Mouse (Mus musculus): ENCODE data around the gene Cep72.
"Not testable (repeated sequence)": the region's sequence is repeated elsewhere in the genome, so short reads cannot be mapped to it uniquely, and the experiment has no call there.

Cep72 gene

DNA sequence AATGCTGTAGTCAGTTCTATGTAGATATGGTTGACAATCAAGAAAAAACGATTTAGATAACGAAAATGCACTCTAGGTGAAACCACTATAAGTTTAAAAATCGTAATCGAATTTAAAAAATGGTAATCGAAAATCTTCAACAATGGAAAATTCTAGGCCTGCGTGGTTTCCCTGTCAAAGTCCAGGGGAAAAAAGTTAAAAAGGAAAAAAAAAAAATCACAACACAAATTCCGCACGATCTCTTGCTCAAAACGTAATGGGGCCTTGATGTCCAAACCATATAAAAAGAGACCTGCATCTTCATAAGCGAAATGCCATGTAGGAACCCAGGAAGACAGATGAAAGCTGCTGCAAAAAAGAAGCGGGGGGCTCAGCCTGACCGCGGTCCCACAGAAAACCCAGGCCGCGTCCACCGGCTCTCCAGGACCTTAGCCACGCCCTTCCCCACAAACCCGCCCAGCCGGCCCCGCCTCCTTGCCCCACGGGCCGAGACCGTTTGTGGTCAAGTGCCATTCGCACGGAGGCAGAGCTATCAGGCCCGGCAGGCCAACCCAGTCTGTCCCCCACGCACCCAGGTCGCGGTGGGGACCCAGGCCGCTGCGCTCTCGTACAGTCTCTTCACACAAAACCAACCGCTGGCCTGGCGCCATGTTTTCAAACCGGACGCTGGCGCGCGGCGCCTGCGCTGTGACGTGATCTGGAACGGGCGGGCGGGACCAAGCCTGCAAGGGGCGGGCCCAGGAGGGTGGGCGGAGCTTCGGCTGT lies at the start of gene Cep72:
Gene Cep72, minus strand, starts transcription at position 687 of the 765 bp plus-strand sequence.
- peak; percentile 83 for DNase-seq

DNA sequence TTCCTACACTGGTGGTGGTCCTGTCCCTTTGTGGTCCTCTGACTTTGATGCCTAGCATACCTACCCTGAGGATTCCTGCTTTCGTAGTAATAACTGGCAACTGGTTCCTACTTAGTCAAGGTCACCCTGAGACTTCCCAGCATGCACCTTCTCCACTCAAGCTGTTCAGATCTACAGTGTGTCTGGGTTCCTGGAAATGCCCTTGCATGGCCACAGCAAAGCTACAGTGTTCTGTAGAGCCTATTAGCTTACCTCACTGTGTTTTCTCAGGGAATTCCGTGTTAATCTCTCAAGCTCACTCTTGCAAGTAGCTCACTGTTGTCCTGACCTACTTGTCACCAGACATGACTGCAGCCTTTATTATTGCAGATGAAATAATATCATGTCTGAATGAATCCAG lies 45.3 kb upstream of the Cep72 start:
- DNase-seq, result no peak

DNA sequence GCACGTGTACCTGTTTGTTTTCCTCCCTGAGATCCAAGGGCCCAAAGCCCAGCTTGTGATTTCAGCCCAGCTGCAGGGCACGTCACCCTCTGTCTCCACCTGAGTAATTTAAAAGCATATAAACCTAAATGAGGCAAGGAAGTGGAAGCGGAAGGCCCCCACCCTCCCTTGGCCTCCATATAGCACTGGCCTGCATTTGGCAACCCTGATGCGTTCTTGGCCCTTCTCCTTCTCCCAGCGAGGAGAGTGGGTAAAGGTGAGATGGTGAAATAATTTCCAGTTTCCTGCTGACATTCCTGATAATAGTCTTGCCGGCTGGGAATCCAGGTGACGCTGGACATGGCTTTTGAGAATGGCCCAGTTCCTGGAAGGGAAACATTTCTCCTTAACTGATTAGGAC lies 42.3 kb upstream of the Cep72 start:
- DNase-seq, result no peak

DNA sequence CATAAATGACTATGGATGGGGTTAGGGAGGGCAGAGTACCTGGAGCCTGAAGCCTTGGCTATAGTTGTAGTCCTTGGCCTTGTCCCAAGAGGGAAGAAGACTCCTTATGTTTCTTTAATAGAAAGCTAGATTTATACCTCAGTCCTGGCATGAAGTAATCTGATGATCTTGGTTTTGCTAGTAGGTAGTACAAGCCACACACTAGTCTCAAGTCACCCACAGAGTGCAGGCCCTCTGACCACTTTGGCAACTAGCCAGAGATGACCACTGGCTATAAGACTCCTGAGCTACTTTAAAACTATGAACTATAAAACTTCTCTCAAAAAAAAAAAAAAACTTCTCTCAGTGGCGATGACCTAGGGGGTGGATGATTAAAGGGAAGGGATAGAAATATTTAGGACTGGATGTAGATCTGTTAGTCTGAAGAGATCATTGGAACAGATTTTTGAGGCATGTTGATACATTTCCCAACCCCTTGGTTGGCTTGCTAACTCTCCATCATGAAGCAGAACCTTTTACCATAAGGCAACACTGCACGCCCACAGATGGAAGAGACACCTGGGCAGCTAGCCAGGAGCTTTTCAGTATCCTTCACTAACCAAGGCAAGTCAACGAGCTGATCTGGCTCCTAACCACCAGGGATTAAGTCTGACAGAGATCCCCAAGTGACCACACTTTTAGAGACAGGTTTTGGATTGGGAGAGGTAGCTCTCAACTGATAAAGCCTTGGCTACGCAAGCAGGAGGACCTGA lies 40.9 kb upstream of the Cep72 start:
- peak; percentile 59 for DNase-seq

DNA sequence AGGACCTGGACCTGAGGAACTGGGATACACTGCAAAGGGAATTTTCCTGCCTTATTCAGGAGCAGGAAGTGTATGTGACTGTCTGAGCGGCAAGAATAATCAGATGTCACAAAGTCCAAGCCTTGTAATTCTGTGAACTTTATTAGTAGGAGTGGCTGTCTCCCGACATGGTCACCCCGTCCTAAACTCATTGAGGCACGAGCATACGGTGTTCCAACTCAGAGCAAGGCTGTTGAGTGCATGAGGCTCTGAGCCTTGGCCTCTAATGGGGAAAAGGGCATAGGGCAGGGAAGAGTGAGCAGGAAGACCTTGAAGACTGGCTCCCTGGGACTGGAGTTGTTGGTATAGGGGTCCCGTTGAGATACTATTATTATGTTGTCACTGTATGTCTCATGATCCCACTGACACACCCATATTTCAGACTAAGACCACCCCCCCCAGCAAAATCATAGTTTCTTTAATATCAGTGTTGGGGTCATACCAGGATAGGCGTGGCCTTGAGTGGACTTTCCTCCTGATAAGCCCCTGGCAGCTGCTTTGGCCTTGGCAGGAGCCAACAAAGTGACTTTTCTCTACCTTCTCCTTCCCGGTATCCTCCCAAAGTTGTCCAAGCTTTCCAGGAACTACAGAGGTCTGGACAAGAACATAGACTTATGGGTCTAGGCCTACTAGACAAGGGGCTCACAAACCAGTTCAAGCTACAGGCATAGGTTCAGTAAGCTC lies 40.2 kb upstream of the Cep72 start:
- no peak for DNase-seq

DNA sequence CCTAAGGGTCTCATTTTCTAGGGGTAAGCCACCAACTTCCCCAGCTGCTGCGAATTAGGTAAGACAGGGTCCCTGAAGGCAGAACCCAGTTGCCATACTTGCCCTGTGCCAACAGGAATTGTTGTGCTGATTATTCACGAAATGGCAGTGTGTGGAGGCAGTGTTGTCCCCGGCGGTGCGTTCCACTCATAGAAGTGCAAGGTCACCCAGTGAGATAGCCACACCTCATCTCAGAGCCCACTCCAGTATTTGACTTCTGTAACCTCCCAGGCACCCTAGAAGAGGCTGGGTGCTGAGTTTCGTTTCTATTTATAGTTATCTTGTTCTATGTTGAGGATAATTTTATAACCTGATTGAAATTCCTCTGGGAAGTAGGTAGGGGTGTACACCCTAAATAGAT lies 36.8 kb upstream of the Cep72 start:
- no peak for DNase-seq

DNA sequence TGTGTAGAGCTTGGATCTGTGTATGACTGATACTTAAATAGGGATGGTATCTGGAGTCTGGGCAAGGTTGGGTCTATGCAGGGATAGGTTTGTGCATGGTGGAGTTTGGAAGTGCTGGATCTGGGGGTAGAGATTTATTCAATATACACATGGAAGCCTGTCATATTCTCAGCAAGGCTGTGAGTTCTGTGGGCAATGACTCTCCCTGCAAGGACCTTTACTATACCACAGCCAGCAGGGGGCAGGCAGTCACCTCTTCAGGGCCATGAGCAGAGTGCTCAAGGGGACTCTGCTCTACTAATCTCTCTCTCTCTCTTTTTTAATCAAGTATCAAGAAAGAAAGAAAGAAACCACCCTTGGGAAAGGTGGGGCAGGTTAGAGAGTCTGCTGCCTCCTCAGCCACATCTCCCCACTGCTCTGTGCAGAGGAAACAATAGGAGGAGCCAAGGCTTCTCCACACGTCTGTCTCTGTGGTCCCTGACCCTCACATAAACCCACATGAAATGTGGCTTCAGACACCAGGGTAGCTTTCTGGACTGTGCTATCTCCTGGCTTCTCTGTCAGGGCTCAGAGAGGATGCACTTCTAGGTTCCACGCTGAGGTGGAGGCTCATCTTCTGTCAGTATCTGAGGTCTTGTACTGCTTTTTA lies 34.7 kb upstream of the Cep72 start:
- no peak for DNase-seq

DNA sequence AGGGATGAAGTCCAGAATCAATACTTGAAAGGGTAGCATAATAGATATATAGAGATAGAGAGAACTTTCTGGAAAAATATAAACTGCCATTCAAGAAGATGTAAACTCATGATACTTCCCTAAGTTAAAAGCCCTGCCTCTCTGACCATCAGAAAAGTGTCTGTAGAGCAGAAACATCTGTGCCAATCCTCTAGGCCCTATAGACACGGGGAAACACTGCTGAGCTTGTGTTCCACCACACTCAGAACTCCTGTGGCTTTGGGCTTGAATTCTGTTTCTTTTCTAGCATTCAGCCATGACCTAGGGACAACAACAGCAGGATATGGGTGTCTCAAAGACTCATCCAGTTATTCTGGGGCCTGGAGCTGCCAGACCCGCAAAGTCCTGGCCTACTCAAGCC lies 33.8 kb upstream of the Cep72 start:
- DNase-seq, result no peak

DNA sequence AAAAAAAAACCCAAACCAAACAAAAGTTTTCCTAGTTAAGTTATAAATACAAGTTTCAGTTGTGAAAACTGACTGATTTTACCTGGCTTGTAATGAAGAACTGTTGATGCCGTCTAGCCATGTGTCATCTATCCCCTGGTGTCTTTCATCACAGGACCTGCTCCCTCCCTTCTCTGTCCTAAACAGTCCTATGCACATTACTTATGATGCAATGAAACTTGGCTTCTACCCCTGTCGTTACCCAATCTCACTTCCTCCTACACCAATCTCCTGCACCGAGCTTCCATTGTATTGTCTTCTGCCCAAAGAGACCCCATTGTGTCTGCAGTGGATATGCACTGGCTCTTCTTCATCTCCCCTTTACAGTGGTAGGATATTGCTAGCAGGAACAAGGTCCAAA lies 28.2 kb upstream of the Cep72 start:
- DNase-seq, result no peak

DNA sequence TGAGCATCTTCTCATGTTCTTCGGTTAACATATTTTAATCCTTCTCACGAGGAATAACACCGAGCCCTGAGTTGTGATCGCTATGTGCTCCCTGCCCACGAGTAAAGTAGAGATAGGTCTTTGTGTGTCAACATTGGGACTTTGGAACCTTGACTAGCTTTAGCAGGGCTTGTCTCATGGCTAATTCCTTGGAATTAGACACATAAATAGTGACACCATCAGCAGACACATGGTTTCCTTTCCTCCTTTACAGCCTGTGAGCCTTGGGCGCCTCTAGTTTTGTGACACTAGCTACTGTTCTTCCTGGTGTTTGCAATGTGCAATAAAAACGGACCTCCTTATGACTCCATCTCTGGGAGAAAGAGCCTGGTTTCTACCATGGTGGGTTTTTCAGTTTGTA lies 11.3 kb upstream of the Cep72 start:
- DNase-seq, result no peak

DNA sequence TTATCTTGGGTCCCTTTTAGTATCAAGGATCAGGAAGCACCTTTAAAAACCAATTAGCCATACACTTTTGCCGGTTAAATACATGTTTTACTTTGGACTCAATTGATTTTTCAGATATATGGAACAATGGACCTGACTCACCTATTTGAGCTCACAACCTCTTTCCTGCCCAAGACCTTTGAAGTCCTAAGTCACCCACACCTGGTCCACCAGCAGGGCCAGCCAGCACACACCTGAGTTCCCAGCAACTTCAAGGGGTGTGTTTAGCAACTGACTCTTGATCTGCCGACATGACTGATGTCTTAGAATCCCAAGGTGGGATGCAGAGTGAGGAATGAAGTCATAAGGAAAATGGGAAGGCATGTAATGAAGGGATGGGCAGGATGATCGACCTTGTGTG lies 9.6 kb upstream of the Cep72 start:
- DNase-seq, result no peak

DNA sequence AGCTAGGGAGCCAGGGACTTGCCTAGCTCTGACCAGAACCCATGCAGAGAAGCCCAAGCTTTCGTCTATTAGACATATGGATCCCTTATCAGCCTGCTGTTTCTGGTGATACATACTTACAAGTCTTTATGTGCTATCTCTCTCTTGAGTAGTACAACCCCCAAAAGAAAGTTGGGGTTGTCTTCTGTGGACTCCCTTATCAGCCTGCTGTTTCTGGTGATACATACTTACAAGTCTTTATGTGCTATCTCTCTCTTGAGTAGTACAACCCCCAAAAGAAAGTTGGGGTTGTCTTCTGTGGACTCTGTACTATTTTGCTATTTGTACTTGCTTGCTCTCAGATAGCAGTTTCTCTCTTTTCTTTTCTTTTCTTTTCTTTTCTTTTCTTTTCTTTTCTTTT lies 9.1 kb upstream of the Cep72 start:
- DNase-seq, result not testable (repeated sequence)

DNA sequence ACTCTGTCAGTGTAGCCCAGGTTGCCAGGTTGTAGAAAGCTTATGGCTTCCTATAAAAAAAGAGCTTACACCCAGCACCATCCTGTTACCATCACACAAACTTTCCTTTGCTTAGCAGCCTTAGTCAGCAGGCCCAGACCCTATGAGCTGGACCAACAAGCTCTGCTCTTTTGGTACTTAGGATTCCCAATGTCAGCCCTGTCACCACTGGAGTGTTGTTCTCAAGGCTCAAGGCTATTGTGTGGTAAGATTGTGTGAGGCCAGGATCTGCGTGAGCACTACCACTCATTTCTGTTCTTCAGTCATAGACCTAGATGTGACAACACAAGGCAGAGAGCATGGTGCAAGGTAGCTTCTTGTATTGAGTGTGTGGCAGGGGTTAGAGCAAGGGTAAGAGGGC lies 4.5 kb upstream of the Cep72 start:
- no peak for DNase-seq

DNA sequence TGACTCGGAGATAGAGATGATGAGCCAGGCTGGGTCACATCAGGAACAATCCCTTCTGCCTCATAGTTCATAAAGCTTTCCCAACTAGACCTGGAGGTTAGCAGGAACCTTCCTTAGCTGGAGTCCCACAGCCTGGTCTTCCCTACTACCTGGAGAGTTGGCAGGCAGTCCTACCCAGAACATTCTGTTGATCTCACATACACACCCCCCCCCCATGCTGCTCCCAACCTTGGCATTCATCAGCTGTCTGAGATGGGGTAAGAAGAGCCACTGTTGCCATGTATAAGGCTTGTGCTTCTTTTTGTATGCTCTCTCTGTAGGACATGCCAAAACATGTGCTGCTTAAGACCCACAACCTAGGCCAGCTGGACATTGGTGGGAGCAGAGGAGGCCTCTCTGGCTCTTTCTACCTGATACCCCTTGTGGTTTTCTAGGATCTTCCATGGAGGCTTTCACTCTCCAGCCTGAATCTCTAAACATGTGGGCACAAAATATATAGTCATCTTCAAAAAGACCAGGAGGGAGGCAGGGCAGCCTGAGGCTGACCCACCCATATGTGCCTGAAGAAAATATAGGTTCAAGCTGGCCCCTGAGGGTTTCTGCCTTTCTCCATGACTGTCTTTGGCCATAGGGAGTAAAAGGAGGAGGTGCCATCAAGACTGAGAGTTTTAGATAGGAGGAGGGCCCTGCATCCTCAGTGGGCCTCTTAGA lies 1.4 kb upstream of the Cep72 start:
- no peak for DNase-seq

DNA sequence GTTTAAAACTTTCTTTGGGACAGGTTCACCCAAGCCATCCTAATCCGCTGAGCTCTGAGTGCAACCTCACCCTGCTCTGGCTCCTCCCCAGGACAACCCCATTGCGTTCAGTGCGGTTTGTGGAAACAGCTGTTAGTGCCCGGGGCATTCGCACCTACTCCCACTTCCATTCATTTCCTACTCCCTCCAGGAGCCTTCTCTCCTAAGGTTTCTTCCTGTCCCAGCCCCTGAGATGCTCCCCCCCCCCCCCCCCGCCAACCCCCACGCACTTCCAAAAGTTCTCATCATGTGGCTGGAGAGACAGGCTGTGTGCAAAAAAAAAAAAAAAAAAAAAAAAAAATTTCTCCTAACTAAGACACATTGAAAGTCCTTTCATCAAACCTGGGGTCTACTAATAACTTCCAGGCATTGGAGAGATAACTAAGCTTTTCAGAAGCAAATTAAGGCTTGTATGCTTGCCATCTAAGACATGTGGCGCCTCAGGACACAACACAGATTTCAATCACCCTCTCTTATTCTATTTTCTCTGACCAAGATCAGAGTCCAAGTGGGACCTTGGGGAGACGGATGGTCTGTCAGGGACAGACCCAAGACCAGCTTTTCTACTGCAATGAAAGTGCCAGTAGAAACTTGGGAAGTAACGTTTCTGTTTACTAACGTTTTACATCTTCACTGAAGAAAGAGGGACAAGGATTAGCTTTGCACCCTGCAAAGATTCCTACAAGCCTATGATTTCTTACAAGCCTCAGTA lies 454 bp upstream of the Cep72 start:
- DNase-seq, result no peak

DNA sequence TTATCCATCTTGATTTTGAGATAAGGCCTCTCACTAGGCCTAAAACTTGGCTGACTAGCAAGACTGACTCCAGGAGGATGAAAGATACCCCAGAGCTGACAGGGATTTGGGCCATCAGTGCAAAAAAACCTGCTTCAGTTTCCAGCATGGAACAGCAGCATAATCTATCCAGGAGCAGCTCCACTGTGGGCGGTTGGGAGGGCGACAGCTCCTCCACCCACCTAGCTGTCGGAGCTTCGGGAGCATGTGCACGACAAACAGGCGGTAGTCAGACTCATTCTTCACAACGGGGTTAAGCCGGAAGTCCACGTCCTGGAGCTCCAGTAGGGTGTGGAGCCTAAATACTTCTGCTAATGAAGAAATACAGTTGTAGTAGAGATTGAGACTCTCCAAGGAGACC lies 4.0 kb downstream of the Cep72 start:
- DNase-seq, result no peak

DNA sequence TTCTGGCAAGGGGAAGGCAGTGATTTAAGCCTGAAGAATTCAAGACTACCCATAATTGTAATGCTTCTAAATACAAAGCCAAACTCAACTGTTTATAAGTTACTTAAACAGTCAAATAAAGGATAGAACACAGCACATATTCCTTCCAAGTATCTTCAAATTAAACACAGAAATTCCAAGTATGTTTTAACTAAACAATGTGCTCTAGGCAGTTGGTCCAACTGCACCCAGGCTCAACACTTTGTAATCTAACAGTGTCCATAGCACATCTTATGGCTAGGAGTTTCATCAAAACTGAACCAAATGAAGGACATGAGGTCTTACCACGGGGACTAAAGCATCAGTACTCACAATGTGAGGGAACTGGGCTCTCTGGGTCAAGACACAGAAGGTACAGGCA lies 5.9 kb downstream of the Cep72 start:
- no peak for DNase-seq

DNA sequence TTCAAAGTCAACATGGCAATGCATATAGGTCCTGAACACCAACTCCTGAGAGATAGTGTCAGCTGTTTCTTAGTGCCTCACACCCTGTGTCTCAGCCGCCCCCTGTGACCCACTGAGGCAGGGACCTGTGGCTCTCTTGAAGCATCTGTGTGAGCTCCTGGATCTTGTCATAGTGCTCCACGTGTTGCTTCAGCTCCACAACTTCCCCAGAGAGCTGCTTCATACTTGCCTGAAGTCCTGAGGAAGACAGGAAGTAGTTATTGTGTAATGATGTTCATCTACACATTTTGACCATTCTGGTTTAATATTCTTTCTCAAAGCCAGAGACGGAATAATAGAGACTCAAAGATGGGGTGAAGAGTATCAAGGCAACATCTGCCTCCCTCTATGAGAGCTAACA lies 22.2 kb downstream of the Cep72 start:
- DNase-seq, result no peak

DNA sequence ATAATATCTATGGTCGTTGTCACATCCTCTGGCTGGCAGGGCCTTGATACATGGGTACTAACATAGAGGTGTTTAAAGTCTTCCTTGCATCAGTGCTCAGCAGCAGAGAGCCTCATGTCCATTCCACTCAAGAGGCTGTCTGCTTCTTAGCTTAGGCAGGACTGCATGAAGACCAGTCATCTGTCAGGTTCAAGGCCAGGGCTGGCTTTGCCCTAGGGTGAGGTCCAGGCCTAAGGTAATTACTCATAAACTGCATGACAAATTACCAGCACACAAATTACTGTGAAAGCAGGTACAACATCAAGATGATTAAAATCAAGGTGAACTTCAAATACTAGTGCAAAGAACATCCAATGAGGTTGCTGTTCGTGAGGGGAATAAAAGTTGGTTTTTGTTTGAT lies 26.3 kb downstream of the Cep72 start:
- DNase-seq, result no peak

DNA sequence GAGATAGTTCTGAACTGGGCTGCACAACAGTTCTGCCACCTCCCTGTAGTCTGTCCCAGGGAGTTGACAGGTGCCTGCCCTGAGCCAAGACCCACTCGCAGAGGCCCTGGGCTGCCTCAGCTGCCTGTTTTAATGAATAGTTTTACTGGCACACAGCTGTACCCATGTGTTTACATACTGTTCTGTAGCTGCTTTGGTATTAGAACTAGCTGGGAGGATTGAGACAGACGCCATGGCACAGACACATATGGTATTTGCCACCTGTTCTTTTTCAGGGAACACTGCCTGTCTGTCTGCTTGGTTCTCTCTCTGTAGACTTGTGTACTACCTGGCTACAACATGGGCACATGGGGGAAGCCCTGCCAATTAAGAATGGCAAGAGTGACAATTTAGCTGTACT lies 27.3 kb downstream of the Cep72 start:
- no peak for DNase-seq

DNA sequence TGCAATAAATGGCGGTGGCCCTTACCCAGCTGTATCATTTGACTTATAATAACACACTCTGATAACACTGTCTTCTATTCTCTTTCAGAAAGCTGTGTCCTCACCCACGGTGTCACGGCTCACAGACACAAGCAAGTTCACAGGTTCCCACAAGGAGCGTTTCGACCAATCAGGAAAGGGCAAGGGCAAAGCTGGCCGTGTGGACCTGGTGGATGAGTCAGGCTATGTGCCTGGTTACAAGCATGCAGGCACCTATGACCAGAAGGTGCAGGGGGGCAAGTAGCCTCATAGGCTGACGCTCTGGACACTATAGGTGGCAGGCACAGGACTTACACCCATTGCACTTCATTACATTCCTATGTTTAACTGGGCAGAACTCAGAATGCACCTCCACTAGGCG lies 31.0 kb downstream of the Cep72 start:
- DNase-seq, result no peak

DNA sequence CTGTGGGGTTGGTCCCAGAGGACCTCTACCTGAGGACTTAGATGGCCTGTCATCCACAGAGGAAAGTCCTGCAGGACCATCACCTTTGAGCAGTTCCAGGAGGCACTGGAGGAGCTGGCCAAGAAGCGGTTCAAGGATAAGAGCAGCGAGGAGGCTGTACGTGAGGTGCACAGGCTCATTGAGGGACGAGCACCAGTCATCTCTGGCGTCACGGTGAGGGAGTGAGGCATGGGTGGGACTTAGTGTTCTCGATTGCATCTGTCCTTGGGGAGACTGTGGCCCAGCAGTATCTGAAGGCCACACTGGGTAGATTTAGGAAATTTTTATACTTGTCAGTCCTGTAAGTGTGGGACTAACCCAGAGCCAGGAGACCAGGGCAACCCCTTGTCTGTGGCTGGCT lies 31.4 kb downstream of the Cep72 start:
- DNase-seq, result no peak
